Mouse (Mus musculus): ENCODE measurements around the gene S100a16. TPM values are rescaled to one million over a fixed set of nuclear protein-coding genes. Genes with fewer than 3 reads are reported as not detected.

Gene S100a16
- polyA plus RNA-seq, 1 experiment from 2014 or later = 37.2 TPM

- WGBS = 72% methylated on average over 10 of the region's 10 CpGs
- Histone ChIP-seq H3K9ac (ENCODE audit: low read length) (no peak overlapping the region), H3K4me3 (ENCODE audit: low read depth, low read length) (no peak overlapping the region), H3K9me3 (ENCODE audit: control insufficient read depth, low read length) (no peaks in the 10 kb centered on the region; the same call in 1 of the 2 replicates), H3K36me3 (ENCODE audit: control insufficient read depth, insufficient read depth, low read length) (no peaks in the 10 kb centered on the region), H3K27me3 (ENCODE audit: control insufficient read depth, insufficient read depth, low read length) (no peaks in the 10 kb centered on the region), H3K4me2 (no peak overlapping the region), H3K27ac (ENCODE audit: low read depth, low read length) (no peak overlapping the region), H3K4me1 (ENCODE audit: control insufficient read depth, insufficient read depth, low read length) (no peaks in the 10 kb centered on the region)
- DNase-seq (ENCODE audit: low spot score, missing footprints) (no peak), ATAC-seq (ENCODE audit: low FRiP score) (no peak)
Observed at GRCm38 (mm10) chr3:90586906-90587305, 49.9 kb downstream of the S100a16 start.

GRCm38 (mm10) chr3:90587361-90588101, 50.5 kb downstream of the S100a16 start:
- H3K27me3 ChIP-seq (ENCODE audit: control insufficient read depth, insufficient read depth, low read length) = no peaks in the 10 kb centered on the region
- H3K4me3 ChIP-seq (ENCODE audit: low read depth, low read length) = no peak overlapping the region
- H3K36me3 ChIP-seq (ENCODE audit: control insufficient read depth, insufficient read depth, low read length) = no peaks in the 10 kb centered on the region
- no peak overlapping the region for H3K9ac ChIP-seq (ENCODE audit: low read length)
- 92% methylated on average over 14 of the region's 14 CpGs for WGBS
- no peak overlapping the region for H3K4me2 ChIP-seq
- no peaks in the 10 kb centered on the region for H3K9me3 ChIP-seq (ENCODE audit: control insufficient read depth, low read length)
- H3K27ac ChIP-seq (ENCODE audit: low read depth, low read length) = no peak overlapping the region
- no peak for DNase-seq (ENCODE audit: low spot score, missing footprints)
- H3K4me1 ChIP-seq (ENCODE audit: control insufficient read depth, insufficient read depth, low read length) = no peaks in the 10 kb centered on the region
- no peak for ATAC-seq (ENCODE audit: low FRiP score)

DNA sequence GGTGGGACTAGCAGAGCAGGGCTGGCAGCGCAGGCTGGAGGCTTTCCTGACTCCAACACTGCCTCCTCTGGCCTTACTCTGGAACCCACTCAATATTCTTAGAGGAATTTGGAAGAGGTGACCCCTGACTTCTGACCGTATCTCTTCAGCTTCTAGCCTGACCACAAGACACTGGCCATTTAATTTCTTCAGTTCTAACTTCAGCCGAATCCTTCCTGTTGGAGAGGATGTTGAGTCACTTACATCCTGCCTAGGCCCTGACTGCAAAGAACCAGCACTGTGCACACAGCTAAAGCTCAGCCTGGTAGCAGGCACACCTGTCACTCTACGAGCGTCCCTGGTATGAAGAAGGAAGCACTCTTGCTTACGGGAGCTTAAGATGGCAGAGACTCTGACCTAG, 52.3 kb downstream of the S100a16 start:
- WGBS = 87% methylated on average over 6 of the region's 6 CpGs
- Histone ChIP-seq H3K27me3 (ENCODE audit: control insufficient read depth, insufficient read depth, low read length) (no peaks in the 10 kb centered on the region), H3K4me3 (ENCODE audit: low read depth, low read length) (no peak overlapping the region), H3K9ac (ENCODE audit: low read length) (no peak overlapping the region), H3K27ac (ENCODE audit: low read depth, low read length) (no peak overlapping the region), H3K4me2 (no peak overlapping the region), H3K36me3 (ENCODE audit: control insufficient read depth, insufficient read depth, low read length) (no peaks in the 10 kb centered on the region), H3K9me3 (ENCODE audit: control insufficient read depth, low read length) (no peaks in the 10 kb centered on the region), H3K4me1 (ENCODE audit: control insufficient read depth, insufficient read depth, low read length) (no peaks in the 10 kb centered on the region)
- DNase-seq (ENCODE audit: low spot score, missing footprints) (no peak), ATAC-seq (ENCODE audit: low FRiP score) (no peak)

GRCm38 (mm10) chr3:90589947-90590346, 52.9 kb downstream of the S100a16 start, which contains the start of gene S100a2:
S100a2 (plus strand) TSS chr3:90590247.
- Histone ChIP-seq H3K4me2 (no peak within 1 kb of the TSS), H3K27ac (ENCODE audit: low read depth, low read length) (no peak within 1 kb of the TSS), H3K9me3 (ENCODE audit: control insufficient read depth, low read length) (no peaks in the 10 kb centered on the region), H3K27me3 (ENCODE audit: control insufficient read depth, insufficient read depth, low read length) (no peaks in the 10 kb centered on the region), H3K4me1 (ENCODE audit: control insufficient read depth, insufficient read depth, low read length) (no peaks in the 10 kb centered on the region), H3K36me3 (ENCODE audit: control insufficient read depth, insufficient read depth, low read length) (no peaks in the 10 kb centered on the region), H3K9ac (ENCODE audit: low read length) (no peak within 1 kb of the TSS), H3K4me3 (ENCODE audit: low read depth, low read length) (no peak within 1 kb of the TSS)
- 83% methylated on average over 8 of the region's 8 CpGs for WGBS
- DNase-seq (ENCODE audit: low spot score, missing footprints) (no peak), ATAC-seq (ENCODE audit: low FRiP score) (no peak)

Other genes starting within 250 kb of the S100a16 start
- gene Gatad2b, start 244.1 kb upstream of the S100a16 start, polyA plus RNA-seq (2014; fragmentation: Nextera tagmentation; extraction: Ambion mirVana) = 10.4 TPM in 2 replicates
- 9.3 and 10.0 TPM in 2 replicates for gene Slc27a3, start 147.3 kb upstream of the S100a16 start, polyA plus RNA-seq (2014; fragmentation: Nextera tagmentation; extraction: Ambion mirVana)
- gene Ints3, start 103.6 kb upstream of the S100a16 start, polyA plus RNA-seq (2014; fragmentation: Nextera tagmentation; extraction: Ambion mirVana) = 34.4 and 34.7 TPM in 2 replicates
- gene Npr1, start 71.4 kb upstream of the S100a16 start, polyA plus RNA-seq (2014; fragmentation: Nextera tagmentation; extraction: Ambion mirVana) = 2.4 and 2.7 TPM in 2 replicates
- 338 and 369 TPM in 2 replicates for gene Ilf2, start 61.1 kb upstream of the S100a16 start, polyA plus RNA-seq (2014; fragmentation: Nextera tagmentation; extraction: Ambion mirVana)
- gene Snapin, start 46.2 kb upstream of the S100a16 start, polyA plus RNA-seq (2014; fragmentation: Nextera tagmentation; extraction: Ambion mirVana) = 70.9 and 77.2 TPM in 2 replicates
- 138 and 146 TPM in 2 replicates for gene Chtop, start 27.8 kb upstream of the S100a16 start, polyA plus RNA-seq (2014; fragmentation: Nextera tagmentation; extraction: Ambion mirVana)
- gene S100a1, start 22.9 kb upstream of the S100a16 start, polyA plus RNA-seq (2014; fragmentation: Nextera tagmentation; extraction: Ambion mirVana) = 6.9 and 8.0 TPM in 2 replicates
- gene S100a13, start 22.8 kb upstream of the S100a16 start, polyA plus RNA-seq (2014; fragmentation: Nextera tagmentation; extraction: Ambion mirVana) = 11.6 and 14.1 TPM in 2 replicates
- gene S100a14, start 10.4 kb upstream of the S100a16 start, polyA plus RNA-seq (2014; fragmentation: Nextera tagmentation; extraction: Ambion mirVana) = not detected in 2 replicates
- gene S100a3, start 23.3 kb downstream of the S100a16 start, polyA plus RNA-seq (2014; fragmentation: Nextera tagmentation; extraction: Ambion mirVana) = not detected in 2 replicates
- gene S100a2, start 53.0 kb downstream of the S100a16 start, polyA plus RNA-seq (2014; fragmentation: Nextera tagmentation; extraction: Ambion mirVana) = not detected in 2 replicates
- gene Gm42674, start 64.7 kb downstream of the S100a16 start, polyA plus RNA-seq (2014; fragmentation: Nextera tagmentation; extraction: Ambion mirVana) = not detected in 2 replicates
- gene S100a4, start 66.5 kb downstream of the S100a16 start, polyA plus RNA-seq (2014; fragmentation: Nextera tagmentation; extraction: Ambion mirVana) = 0.34 and 0.50 TPM in 2 replicates
- gene S100a5, start 71.3 kb downstream of the S100a16 start, polyA plus RNA-seq (2014; fragmentation: Nextera tagmentation; extraction: Ambion mirVana) = not detected in 2 replicates
- 24.5 and 25.1 TPM in 2 replicates for gene S100a6, start 75.6 kb downstream of the S100a16 start, polyA plus RNA-seq (2014; fragmentation: Nextera tagmentation; extraction: Ambion mirVana)
- not detected in 2 replicates for gene S100a7a, start 116.8 kb downstream of the S100a16 start, polyA plus RNA-seq (2014; fragmentation: Nextera tagmentation; extraction: Ambion mirVana)
- 2.0 and 2.8 TPM in 2 replicates for gene S100a8, start 131.7 kb downstream of the S100a16 start, polyA plus RNA-seq (2014; fragmentation: Nextera tagmentation; extraction: Ambion mirVana)
- gene S100a9, start 158.5 kb downstream of the S100a16 start, polyA plus RNA-seq (2014; fragmentation: Nextera tagmentation; extraction: Ambion mirVana) = 1.5 and 2.0 TPM in 2 replicates
- gene Pglyrp4, start 189.7 kb downstream of the S100a16 start, polyA plus RNA-seq (2014; fragmentation: Nextera tagmentation; extraction: Ambion mirVana) = not detected in 2 replicates
- gene Gm5849, start 240.6 kb downstream of the S100a16 start, polyA plus RNA-seq (2014; fragmentation: Nextera tagmentation; extraction: Ambion mirVana) = not detected in 2 replicates